In the genomic region with DNA sequence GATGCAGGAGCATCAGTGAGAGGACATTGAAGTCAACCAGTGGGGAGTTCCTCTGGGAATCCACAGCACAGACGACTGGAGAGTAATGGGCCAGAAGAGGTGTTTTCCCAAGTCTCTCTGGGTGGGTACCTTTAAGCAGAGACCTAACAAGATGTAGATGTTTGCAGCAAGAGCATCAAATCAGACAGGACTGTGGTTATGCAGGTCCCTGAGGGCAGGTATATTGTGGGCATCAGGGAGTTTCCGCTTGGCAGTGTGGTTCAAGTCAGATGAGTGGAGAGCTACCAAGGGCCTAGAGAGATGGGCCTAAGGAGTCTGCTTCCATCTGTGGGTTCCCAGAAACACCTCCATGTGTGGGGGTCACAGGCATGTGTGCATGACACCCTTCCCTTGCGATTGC, we compare ENCODE assay signal across 18 mouse cellular contexts. TPM values are rescaled to one million over a fixed set of nuclear protein-coding genes. Genes with fewer than 3 reads are reported as not detected.
DNase-seq lines count a peak whose midpoint lies in the region; ATAC-seq lines count a peak whose summit lies in the region.
"Had no signal": no experiment of that assay in that cellular context is flagged by ENCODE, and none has a peak within 500 bp of the region (broad histone marks: within the 10 kb centered on the region; RNA-seq: fewer than 3 reads in every experiment).

No protein-coding gene starts in this region.

- H3K27me3 ChIP-seq in intestine, embryonic 16.5 days (replicated peaks; ENCODE audit: control insufficient read depth, insufficient read depth, low read length), result no peaks in the 10 kb centered on the region
- H3K27me3 ChIP-seq in intestine, embryonic 15.5 days (replicated peaks), result no peaks in the 10 kb centered on the region
- no peaks in the 10 kb centered on the region for H3K27me3 ChIP-seq in liver, embryonic 12.5 days (replicated peaks)
- H3K27me3 ChIP-seq: embryonic facial prominence, embryonic 15.5 days; heart, embryonic 13.5 days; limb, embryonic 15.5 days had no signal

- H3K27ac ChIP-seq in intestine, embryonic 16.5 days (ENCODE audit: low read length), result no peak overlapping the region
- H3K27ac ChIP-seq in intestine, embryonic 15.5 days, result no peak overlapping the region
- H3K27ac ChIP-seq in liver, embryonic 12.5 days, result no peak overlapping the region
- H3K27ac ChIP-seq: embryonic facial prominence, embryonic 15.5 days; gastrocnemius, adult 2 months; heart, embryonic 13.5 days; left cerebral cortex, adult 2 months; limb, embryonic 15.5 days had no signal

- no peaks in the 10 kb centered on the region for H3K36me3 ChIP-seq in intestine, embryonic 16.5 days (ENCODE audit: control insufficient read depth, insufficient read depth, low read length)
- H3K36me3 ChIP-seq in intestine, embryonic 15.5 days, result peaks cover 6% of the 10 kb centered on the region; the same call in 1 of the 2 replicates
- H3K36me3 ChIP-seq in liver, embryonic 12.5 days, result peaks cover 22% of the 10 kb centered on the region

- H3K4me3 ChIP-seq in intestine, embryonic 16.5 days (ENCODE audit: low read length), result no peak overlapping the region
- no peak overlapping the region for H3K4me3 ChIP-seq in intestine, embryonic 15.5 days (replicated peaks)
- peak overlapping the region; percentile 73; the same call in 1 of the 2 replicates for H3K4me3 ChIP-seq in liver, embryonic 12.5 days
- H3K4me3 ChIP-seq: gastrocnemius, adult 2 months had no signal

- DNase-seq in cerebellum, adult 9-10 months, result peak; percentile 8
- DNase-seq in cerebellum, adult 11 months, result no peak
- DNase-seq in CD4-positive helper T cell, adult 2 months (ENCODE audit: low read depth, low spot score), result peak; percentile 14
- DNase-seq: adrenal gland, adult 8-10 months; cerebellum, postnatal 14 days; gastrocnemius, adult 2 months; thymus, postnatal 25 days had no signal

- H3K9me3 ChIP-seq in intestine, embryonic 16.5 days (ENCODE audit: control insufficient read depth, low read length), result no peaks in the 10 kb centered on the region
- no peaks in the 10 kb centered on the region for H3K9me3 ChIP-seq in intestine, embryonic 15.5 days
- no peaks in the 10 kb centered on the region for H3K9me3 ChIP-seq in liver, embryonic 12.5 days (replicated peaks)
- H3K9me3 ChIP-seq: embryonic facial prominence, embryonic 15.5 days; heart, embryonic 13.5 days; limb, embryonic 15.5 days had no signal

- WGBS in intestine, embryonic 16.5 days, result 85% methylated on average over 3 of the region's 3 CpGs
- 75% methylated on average over 3 of the region's 3 CpGs for WGBS in intestine, embryonic 15.5 days
- WGBS in liver, embryonic 12.5 days (ENCODE audit: insufficient replicate concordance), result 79% methylated on average over 3 of the region's 3 CpGs

- peaks cover 6% of the 10 kb centered on the region; the same call in 1 of the 2 replicates for H3K4me1 ChIP-seq in intestine, embryonic 16.5 days (ENCODE audit: control insufficient read depth, insufficient read depth, low read length)
- peaks cover 10% of the 10 kb centered on the region for H3K4me1 ChIP-seq in intestine, embryonic 15.5 days (replicated peaks)
- H3K4me1 ChIP-seq in liver, embryonic 12.5 days, result peaks cover 68% of the 10 kb centered on the region

- ATAC-seq in intestine, embryonic 16.5 days, result no peak
- no peak for ATAC-seq in intestine, embryonic 15.5 days
- ATAC-seq in liver, embryonic 12.5 days, result no peak
- no peak for ATAC-seq in activated CD4-positive, CD25-positive, alpha-beta regulatory T cell, adult 4 months
- ATAC-seq in granulocyte monocyte progenitor cell, adult 5-6 weeks (replicated peaks; ENCODE audit: poor library complexity, severe bottlenecking), result no peak

- no peak overlapping the region for H3K4me2 ChIP-seq in intestine, embryonic 16.5 days (ENCODE audit: low read depth, low read length)
- no peak overlapping the region for H3K4me2 ChIP-seq in intestine, embryonic 15.5 days (replicated peaks)
- H3K4me2 ChIP-seq in liver, embryonic 12.5 days, result peak overlapping the region; percentile 92

- peak overlapping the region; percentile 24; the same call in 1 of the 2 replicates for H3K9ac ChIP-seq in intestine, embryonic 16.5 days (ENCODE audit: low read depth, low read length)
- no peak overlapping the region for H3K9ac ChIP-seq in intestine, embryonic 15.5 days
- H3K9ac ChIP-seq in liver, embryonic 12.5 days, result 0 out of 2 replicates have a peak overlapping the region, but pooled peaks have one; percentile 73

RNA-seq across cellular contexts. Expression of gene Armc9, which starts 1.5 kb away (rescaled TPM):
- 13.0 and 15.2 TPM in 2 replicates for polyA plus RNA-seq in intestine, embryonic 16.5 days (2015; fragmentation: Nextera tagmentation; extraction: Ambion mirVana)
- polyA plus RNA-seq in intestine, embryonic 15.5 days (2015; fragmentation: Nextera tagmentation; extraction: Ambion mirVana), result 16.4 and 17.3 TPM in 2 replicates
- polyA plus RNA-seq in liver, embryonic 12.5 days (2016; fragmentation: Nextera tagmentation; extraction: Ambion mirVana), result 15.2 and 16.9 TPM in 2 replicates
- polyA plus RNA-seq in activated CD4-positive, CD25-positive, alpha-beta regulatory T cell, adult 4 months (2017; shearing (Covaris generic)), result 1 to 10 TPM; 3.8 to 7.7 TPM
- 0.80 and 1.7 TPM in 2 replicates for total RNA-seq in granulocyte monocyte progenitor cell, adult 5-6 weeks (2014; fragmentation: Nextera tagmentation)
- total RNA-seq in granulocyte monocyte progenitor cell, adult 5-6 weeks (2017), result 1.2 and 3.7 TPM in 2 replicates

RNA-seq across cellular contexts. Expression of gene Gm21972, which starts 22.6 kb away (rescaled TPM):
- polyA plus RNA-seq in intestine, embryonic 16.5 days (2015; fragmentation: Nextera tagmentation; extraction: Ambion mirVana), result not detected in 2 replicates
- polyA plus RNA-seq in intestine, embryonic 15.5 days (2015; fragmentation: Nextera tagmentation; extraction: Ambion mirVana), result not detected in 2 replicates
- 0.30 TPM in 1 of 2 replicates, not detected in the other for polyA plus RNA-seq in liver, embryonic 12.5 days (2016; fragmentation: Nextera tagmentation; extraction: Ambion mirVana)
- polyA plus RNA-seq in activated CD4-positive, CD25-positive, alpha-beta regulatory T cell, adult 4 months (2017; shearing (Covaris generic)), result not detected
- 0.85 TPM in 1 of 2 replicates, not detected in the other for total RNA-seq in granulocyte monocyte progenitor cell, adult 5-6 weeks (2014; fragmentation: Nextera tagmentation)
- total RNA-seq in granulocyte monocyte progenitor cell, adult 5-6 weeks (2017), result 5.9 and 29.9 TPM in 2 replicates
- polyA plus RNA-seq: embryonic facial prominence, embryonic 15.5 days; heart, embryonic 13.5 days; large intestine, adult 2 months had no signal

RNA-seq across cellular contexts. Expression of gene Htr2b, which starts 44.3 kb away (rescaled TPM):
- 2.8 and 4.0 TPM in 2 replicates for polyA plus RNA-seq in intestine, embryonic 16.5 days (2015; fragmentation: Nextera tagmentation; extraction: Ambion mirVana)
- 2.0 and 2.3 TPM in 2 replicates for polyA plus RNA-seq in intestine, embryonic 15.5 days (2015; fragmentation: Nextera tagmentation; extraction: Ambion mirVana)
- 0.26 and 0.51 TPM in 2 replicates for polyA plus RNA-seq in liver, embryonic 12.5 days (2016; fragmentation: Nextera tagmentation; extraction: Ambion mirVana)
- under 1 TPM in 1 of 2 experiments, not detected in 1; 0.45 TPM for polyA plus RNA-seq in activated CD4-positive, CD25-positive, alpha-beta regulatory T cell, adult 4 months (2017; shearing (Covaris generic))
- not detected in 2 replicates for total RNA-seq in granulocyte monocyte progenitor cell, adult 5-6 weeks (2014; fragmentation: Nextera tagmentation)
- not detected in 2 replicates for total RNA-seq in granulocyte monocyte progenitor cell, adult 5-6 weeks (2017)
- total RNA-seq: gastrocnemius, adult 2 months; megakaryocyte progenitor cell, adult 5-6 weeks had no signal
